Mouse (Mus musculus): Measurements from ENCODE around the gene Rhoq.

- peak; percentile 52 for TF ChIP-seq CTCF (conservative IDR thresholded peaks at IDR 0.05; ENCODE audit: low read length)
- TF ChIP-seq POU5F1 (IDR thresholded peaks at IDR 0.05; ENCODE audit: borderline replicate concordance, low read length), result no peak
- no peak for TF ChIP-seq NANOG (IDR thresholded peaks at IDR 0.05; ENCODE audit: borderline replicate concordance, low read length)
Observed at GRCm38 (mm10) chr17:86918786-86919185, 44.1 kb upstream of the Rhoq start.

Data from E14TG2a.4 (cell line).